Mouse (Mus musculus): ENCODE results near the gene Gm3542.
"Not testable (repeated sequence)": the region's sequence is repeated elsewhere in the genome, so short reads cannot be mapped to it uniquely, and the experiment has no call there.

The Gm3542 gene

GRCm38 (mm10) chr14:5334828-5335227 lies at the start of gene Gm3542:
Gene Gm3542 (minus strand): TSS chr14:5334928.
- not testable (repeated sequence) for DNase-seq

Measured in cerebellum, adult 11 months (tissue).